Mouse (Mus musculus) G1E-ER4 (cell line): ENCODE results near the gene Bsg. TPM values are rescaled to one million over a fixed set of nuclear protein-coding genes. Genes with fewer than 3 reads are reported as not detected.

Source experiments
- GATA1 ChIP-seq: IDR thresholded peaks from one replicate; pipeline ENCODE4 v1.8.0; 2012; ENCODE audit warnings: low read length, inconsistent platforms
- polyA plus RNA-seq: library from polyadenylated mRNA; stranded (reverse); fragments of >175 nt; gene quantifications from 2 replicates; pipeline ENCODE4 v1.2.3, GENCODE M21; 2012

Gene Bsg
- polyA plus RNA-seq, 1 experiment, result 1,207 TPM

- TF ChIP-seq GATA1, result no peak
Measured at GRCm38 (mm10) chr10:79673054-79673453, 31.2 kb upstream of the Bsg start.

DNA sequence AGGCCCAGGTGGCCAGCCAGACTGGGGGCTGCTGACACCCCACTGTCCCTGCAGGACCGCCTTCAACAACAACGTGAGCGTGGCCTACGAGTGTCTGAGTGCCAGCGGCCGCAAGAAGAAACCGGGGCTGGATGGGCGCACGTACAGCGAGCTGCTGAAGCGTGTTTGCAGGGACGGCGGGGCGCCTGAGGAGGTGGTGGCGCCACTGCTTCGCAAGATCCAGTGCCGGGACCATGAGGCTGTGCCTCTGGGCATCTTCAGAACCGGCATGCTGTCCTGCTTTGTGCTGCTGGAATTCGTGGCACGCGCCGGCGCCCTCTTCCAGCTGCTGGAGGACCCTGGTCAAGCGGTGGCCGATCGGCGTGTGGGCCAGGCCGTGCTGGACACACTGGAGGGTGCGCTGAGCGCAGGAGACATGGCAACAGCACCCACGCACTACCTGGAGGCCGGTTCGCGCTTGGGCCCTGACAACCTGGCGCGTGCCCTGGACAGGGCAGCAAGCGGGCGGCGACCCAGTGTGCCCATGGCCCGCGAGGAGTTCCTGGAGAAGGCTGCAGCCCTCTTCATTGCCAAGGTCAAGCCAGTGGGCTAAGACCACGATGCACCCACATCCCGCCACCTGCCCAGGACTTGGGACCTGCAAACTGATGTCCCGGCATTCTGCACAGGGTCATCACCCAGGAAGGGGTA lies 28.8 kb upstream of the Bsg start:
- TF ChIP-seq GATA1, result no peak

GRCm38 (mm10) chr10:79680606-79681495 lies 23.4 kb upstream of the Bsg start:
- no peak for TF ChIP-seq GATA1

DNA sequence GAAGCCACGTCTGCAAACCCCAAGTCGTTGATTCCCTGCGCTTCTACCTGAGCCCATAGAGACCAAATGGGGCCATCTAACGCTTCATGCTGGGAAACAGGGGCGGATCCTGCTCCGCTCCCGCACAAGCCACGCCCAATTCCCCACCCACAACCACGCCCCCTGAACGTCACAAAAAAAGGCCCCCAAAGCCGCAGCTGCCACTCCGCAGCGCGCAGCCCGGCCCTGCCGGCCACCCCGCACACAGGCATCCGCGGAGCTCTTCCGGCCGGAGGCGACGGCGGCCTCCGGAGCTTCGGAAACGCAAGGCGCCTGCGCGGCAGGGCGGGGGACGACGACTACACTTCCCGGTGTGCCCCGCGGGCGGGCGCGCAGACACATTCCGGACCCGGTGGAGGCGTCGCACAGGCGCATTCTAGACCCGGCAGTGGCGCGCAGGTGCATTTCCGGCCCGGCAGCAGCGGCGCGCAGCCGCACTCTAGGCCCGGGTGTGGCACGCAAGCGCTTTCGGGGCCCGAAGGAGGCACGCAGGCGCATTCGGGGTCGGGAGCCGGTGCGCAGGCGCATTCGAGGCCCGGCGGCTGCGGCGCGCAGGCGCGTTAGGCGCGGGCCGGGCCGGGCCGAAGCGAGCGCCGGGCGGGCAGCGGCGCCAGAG lies 22.6 kb upstream of the Bsg start, which contains the start of gene Cdc34:
Gene Cdc34 (plus strand): TSS at position 605 of the 655 bp plus-strand sequence.
- TF ChIP-seq GATA1, result no peak

- TF ChIP-seq GATA1, result no peak
Measured at GRCm38 (mm10) chr10:79682551-79682915, 21.8 kb upstream of the Bsg start.

DNA sequence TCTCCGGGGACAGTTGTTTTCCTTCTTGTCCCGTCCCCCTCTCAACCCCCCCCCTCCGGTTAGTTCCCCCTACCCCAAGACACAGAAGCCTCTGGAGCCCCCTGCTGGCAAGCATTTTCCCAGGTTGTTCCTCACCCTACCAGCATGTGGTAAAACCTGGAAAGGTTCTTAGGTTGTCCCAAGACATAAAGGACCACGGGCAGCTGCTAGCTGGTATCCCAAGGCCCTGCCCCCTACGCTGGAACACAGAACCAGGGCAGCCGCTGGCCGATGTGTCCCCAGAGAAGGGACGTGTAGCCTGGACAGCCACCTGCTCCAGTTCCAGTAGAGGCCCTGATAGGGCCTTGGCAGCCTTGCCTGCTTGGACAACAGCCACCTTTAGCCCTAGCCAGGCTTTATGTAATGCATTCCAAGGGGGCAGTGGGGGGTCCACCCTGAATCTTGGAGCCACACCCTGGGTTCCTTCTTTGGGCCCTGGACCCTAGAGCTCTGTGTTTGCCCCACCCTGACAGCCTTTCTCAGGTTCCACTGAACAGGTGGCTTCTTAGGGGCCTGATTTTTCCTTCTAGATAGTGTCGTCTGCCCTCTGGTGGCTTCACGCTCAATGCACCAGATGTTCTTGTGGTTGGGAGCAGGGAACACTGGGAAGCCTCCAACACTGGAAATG lies 21.2 kb upstream of the Bsg start:
- no peak for TF ChIP-seq GATA1

DNA sequence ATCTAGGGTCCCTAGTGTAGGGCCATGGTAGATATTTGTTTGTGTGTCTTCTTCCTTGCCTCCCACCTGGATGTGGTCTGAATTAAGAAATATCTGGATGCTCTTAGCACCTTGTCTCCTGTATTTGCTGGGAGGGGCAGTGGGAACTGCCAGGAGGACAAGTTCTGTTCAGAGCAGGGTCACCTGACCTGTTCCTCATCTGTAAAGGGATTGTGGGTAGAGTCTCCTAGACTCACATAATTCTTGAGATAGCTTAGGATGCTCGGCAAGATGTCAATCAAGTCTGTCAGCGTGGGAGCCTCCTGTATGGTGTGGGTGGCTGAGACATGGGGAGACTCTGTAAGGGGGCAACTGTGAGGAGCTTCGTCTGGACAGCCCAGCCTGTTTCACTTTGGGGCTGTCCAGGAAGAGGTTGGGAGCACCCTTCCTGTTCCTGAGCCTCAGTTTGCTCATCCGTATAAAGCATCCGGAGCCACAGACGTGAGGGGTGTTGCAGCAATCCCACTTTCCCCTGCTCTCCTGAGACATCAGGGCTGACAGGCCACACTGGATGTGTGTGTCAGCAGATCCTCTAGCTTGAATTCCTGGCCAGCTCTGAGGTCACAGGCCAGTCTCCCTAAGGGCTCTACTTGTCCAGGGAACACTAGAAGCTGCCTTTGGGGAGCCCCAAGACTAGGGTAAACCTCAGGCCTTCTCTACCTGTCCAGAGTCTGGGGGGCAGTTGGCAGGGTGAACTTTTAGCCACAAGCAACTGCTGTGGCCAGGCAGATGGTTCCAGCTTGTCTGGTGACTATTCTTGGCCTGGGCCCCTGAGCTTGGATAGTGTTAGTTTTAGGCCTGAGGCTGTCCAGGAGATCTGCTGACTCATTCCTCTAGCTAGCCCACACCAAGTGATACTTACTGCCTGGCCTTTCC lies 20.3 kb upstream of the Bsg start:
- no peak for TF ChIP-seq GATA1

DNA sequence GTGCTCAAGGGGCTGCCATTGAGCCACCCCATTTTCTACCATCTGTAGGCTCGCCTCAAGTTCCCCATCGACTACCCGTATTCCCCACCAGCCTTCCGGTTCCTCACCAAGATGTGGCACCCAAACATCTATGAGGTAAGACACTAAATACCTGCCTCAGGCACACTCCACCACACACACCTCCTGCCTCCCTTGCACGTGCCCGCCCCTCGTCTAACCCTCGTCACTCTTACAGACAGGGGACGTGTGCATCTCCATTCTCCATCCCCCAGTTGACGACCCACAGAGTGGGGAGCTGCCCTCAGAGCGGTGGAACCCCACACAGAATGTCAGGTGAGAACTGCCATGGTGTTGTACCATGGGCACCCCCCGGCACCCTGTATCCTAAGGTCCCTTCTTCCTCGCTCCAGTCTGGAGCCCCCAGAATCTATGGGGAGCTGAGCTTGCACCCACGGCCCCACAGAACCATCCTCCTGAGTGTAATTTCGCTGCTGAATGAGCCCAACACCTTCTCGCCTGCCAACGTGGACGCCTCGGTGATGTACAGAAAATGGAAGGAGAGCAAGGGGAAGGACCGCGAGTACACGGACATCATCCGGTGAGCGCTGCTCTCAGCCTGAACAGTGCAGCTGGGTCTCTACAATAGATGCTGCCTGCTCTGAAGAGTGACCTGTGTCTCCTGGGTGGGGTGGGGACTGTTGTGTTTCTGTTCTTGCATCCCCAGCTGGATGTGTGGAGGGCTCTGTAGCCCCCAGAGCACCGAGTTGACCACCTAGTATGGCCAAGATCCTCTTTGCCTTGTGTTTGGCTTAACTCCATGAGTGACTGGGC lies 19.3 kb upstream of the Bsg start:
- TF ChIP-seq GATA1, result no peak

- TF ChIP-seq GATA1, result no peak
Measured at GRCm38 (mm10) chr10:79686219-79686618, 18.1 kb upstream of the Bsg start.

- TF ChIP-seq GATA1, result no peak
Measured at GRCm38 (mm10) chr10:79686691-79687090, 17.6 kb upstream of the Bsg start.

GRCm38 (mm10) chr10:79687513-79687912 lies 16.8 kb upstream of the Bsg start:
- TF ChIP-seq GATA1, result no peak

DNA sequence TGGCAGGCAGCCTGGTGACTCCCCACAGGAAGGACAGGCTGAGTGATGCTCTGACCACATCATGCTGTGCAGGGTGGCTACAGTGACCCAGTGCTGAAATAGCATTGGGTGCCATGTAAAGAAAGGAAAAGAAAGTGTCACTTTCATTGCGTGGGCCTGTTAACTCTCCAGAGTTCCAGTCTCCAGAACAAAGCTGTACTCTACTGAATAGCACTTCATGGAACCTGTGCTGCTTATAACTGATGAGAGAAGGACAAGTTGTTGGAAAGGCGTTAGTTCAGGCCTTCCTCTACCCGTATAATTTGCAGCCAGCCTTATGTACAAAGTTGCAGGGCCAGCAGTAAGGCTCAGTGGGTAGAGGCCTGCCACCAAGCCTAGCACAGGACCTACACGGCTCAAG lies 15.6 kb upstream of the Bsg start, which contains the start of gene Gzmm:
Gene Gzmm (plus strand): TSS at position 301 of the 400 bp plus-strand sequence.
- no peak for TF ChIP-seq GATA1

- TF ChIP-seq GATA1, result no peak
Measured at GRCm38 (mm10) chr10:79689178-79689577, 15.1 kb upstream of the Bsg start.
